Mouse (Mus musculus) heart, embryonic 10.5 days (tissue): ENCODE data around the gene Fastkd3. TPM values are rescaled to one million over a fixed set of nuclear protein-coding genes. Genes with fewer than 3 reads are reported as not detected.

Experiments used
- polyA plus RNA-seq: library from polyadenylated mRNA; unstranded; fragments of >200 nt; fragmentation: Nextera tagmentation; extraction: Ambion mirVana; gene quantifications from 2 replicates; pipeline ENCODE4 v1.2.1, GENCODE M21; 2016

Gene Fastkd3
- polyA plus RNA-seq, 1 experiment from 2014 or later = 32.9 TPM

Other genes with a start within 250 kb of the Fastkd3 start
- gene Mtrr, start 85 bp upstream of the Fastkd3 start, polyA plus RNA-seq = 28.9 and 32.1 TPM in 2 replicates
- 0.28 and 0.39 TPM in 2 replicates for gene 1700001L19Rik, start 15.2 kb downstream of the Fastkd3 start, polyA plus RNA-seq